Mouse (Mus musculus) fat pad, adult 2 months (tissue): ENCODE results near the gene Ccdc124.

ENCODE experiments used
- DNase-seq: peaks from one replicate; pipeline ENCODE4 v3.0.0-alpha.2; 2011; ENCODE audit warnings: low read depth, low spot score; ENCODE audit errors: extremely low read depth

Ccdc124 gene

DNA sequence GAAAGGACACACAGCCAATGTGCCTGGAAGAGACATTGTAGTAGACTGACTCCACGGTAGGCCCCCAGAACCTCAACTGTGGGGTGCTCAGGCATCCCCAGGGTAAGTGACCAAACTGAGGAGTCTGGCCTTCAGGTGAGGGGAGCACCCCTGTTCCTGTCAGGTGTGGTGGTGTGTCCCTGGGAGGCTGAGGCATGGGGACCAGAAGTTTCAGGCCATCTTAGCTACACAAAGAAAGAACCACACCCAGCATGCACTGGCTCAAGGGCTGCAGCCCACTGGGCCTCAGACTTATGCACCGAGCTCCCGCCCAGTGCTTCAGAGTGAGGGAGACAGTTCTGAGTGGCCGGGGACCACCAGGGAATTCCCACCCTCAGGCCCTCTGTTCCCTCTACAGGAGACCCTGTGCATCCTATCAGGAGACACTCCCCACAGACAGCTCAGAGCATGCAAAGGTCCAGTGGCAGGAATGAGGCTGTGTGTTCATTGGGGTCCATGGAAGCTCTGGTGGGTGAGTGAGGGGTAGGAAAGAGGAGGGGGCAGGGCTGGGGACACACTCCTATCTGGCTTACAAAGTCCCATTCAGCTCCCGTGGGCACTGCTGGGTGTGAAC, 2.4 kb downstream of the Ccdc124 start:
- no peak for DNase-seq

- DNase-seq: no peak
Measured at GRCm38 (mm10) chr8:70869601-70870041, 4.1 kb downstream of the Ccdc124 start.

- no peak for DNase-seq
Measured at GRCm38 (mm10) chr8:70869199-70869571, 4.5 kb downstream of the Ccdc124 start.

DNA sequence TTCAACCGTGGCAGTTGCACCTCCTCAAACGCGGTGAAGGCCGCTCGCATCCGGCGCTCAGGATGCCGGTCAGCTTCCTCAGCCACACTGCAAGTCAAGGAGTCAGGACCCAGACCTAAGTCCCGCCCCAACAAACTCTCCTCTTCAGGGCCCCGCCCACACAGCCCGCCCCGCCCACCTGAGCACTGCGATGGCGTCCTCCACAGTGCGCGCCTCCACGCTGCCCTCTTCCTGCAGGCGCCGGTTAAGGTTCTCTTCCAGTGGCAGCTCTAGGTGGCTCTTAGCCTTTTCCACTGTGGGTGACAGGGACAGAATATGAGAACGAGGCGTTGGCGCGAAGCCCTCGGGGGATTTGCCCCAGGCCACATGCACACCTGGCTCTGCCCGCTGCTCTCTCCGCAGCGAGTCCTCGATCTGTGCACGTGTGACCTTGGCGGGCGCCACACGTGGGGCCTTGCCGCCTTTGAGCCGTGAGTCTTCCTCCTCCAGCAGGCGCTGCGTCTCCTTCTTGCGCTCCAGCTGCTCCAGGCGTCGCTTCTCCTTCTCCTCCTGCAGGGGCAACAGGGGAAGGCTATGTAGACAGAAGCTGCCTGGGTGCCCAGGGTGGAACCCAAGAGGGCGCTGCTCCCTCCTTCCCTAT, 5.1 kb downstream of the Ccdc124 start:
- no peak for DNase-seq

DNA sequence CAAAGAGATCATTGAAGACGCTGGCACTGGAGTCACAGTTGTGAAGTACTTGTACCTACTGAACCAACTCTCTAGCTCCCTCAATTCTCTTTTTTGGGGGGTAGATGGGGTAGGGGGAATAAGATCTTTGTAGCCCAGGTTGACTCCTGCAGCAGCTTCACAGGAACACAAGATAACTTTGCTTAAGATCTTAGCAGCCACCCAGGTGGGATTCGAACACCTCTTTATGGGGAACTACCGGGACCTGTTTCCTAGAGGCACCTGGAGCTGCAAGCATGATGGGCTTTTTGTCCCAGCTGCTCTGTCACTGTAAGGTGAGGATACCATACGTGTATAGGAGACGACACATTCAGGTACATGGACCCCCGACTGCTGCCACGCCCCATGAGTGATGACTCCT, 7.2 kb downstream of the Ccdc124 start:
- no peak for DNase-seq

DNA sequence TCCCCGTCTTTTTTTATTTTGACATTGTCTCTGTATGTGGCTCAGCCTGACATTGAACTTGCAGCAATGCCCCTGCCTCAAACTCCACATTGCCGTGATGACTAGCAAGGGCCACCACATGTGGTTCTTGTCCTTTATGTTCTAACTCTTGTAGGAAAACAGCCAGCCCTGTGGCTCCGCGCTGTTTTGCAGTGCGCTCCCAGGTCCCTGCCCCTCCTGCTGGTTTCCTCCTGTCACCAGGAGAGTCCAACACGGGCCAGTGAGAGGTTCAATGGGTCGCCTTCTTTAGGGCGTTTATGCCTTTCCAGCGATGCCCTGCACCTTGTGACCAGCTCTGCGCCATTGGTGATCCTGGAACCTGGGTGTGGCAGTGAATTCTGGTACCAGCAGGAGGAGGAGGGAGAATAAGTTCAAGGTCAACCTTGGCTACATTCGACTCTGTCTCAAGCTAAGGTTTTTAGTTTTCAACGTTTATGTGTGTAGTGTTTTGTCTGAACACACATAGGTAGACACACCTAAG, 7.7 kb downstream of the Ccdc124 start:
- no peak for DNase-seq

- no peak for DNase-seq
Measured at GRCm38 (mm10) chr8:70865350-70866000, 8.3 kb downstream of the Ccdc124 start.

GRCm38 (mm10) chr8:70864712-70865221, 9.0 kb downstream of the Ccdc124 start:
- DNase-seq: no peak

DNA sequence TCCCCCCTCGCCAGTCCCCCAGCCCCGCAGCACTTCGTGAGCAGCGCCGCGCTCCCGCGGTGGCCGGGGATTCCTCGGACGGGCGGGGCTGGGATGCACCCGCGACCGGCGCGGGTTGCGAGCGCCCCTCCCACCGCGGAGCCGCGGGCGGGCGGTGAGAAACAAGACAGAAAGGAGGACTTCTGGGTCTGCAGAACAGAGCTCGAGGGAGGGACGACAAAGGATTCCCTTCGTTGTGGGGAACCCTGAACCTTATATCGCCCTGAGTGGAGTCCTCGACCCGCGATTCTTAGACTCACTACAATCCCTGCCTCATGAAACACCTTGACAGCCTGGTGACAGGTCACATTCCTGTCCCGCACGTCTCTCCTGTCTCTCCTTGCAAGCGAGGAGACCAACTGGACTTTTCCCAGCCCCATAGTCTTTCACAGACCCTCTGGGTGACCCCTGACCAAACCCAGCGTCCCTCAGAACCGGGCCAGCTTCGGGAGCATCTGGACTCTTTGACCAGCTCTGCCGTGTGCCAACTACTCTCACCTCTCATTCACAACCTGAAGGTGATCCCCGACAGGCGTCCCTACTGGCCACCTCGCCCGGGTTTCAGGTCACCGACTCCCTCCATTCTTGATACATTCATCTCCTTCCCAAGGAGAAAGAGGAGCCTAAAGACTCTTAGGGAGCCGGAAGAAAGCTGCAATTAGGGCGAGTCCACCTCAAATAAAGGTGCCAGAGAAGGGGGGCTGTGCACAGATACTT, 9.6 kb downstream of the Ccdc124 start:
- DNase-seq: no peak

DNA sequence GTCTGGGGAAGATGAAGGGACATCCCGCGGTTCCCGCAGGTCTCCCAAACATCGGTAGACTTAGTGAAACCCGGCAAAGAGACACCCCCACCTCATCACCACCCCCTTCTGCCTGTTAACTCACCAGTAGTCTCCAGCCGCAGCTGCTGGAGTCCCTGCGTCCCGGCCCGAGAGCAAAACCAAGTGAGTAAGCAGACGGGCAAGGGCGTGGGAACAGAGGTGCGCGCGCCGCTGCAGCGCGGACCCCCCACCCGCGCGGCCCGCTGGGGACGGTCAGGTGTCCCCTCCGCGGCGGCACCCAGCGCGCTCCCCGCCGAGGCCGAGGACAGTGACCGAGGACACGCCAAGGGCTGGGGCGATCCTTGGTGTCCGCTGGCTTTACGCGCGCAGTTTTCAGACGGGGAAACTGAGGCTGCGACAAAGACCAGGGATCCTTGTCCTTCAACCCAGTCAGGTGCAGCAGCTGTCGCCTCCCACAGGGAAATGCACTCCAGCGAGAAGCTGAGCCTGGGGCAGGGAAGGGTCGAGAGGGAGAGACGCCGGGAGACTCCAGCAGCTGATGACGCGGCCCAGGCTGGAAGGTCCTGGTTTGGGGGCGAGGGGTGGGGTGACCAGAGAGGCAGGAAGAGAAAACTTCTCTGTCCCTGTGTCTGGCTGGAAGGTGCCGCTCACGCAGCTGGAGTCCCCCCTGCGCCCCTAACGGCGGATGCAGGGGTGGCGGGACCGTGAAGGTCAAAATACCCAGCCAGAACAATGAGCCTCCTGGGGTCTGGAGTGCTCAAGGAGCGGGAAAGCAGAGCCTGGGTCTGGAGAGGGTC, 10.7 kb downstream of the Ccdc124 start, which contains the start of gene Kcnn1:
Gene Kcnn1 (minus strand): TSS at position 435 of the 818 bp plus-strand sequence.
- DNase-seq: no peak

- DNase-seq: no peak
Measured at GRCm38 (mm10) chr8:70857516-70857915, 16.2 kb downstream of the Ccdc124 start.

- no peak for DNase-seq
Measured at GRCm38 (mm10) chr8:70856541-70857197, 17.1 kb downstream of the Ccdc124 start.

DNA sequence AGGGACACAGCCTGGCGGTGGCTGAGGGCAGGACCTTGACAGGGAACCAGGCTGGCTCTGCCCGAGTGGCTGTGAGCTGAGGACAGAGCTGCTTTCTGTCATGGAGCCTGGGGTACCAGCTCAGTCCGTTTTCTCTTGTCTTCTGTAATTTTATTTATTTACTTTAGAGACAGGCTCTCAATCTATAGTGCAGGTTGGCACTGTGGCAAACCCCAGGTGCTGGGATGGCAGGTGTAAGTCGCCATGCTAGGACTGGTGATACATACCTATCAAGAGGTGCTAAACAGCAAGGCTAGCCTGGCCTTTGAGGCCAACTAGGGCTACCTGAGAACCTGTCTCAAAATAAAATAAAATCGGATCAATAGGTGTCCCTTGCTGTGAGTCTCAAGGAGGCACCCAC, 17.7 kb downstream of the Ccdc124 start:
- no peak for DNase-seq

GRCm38 (mm10) chr8:70853863-70854262, 19.9 kb downstream of the Ccdc124 start:
- no peak for DNase-seq

DNA sequence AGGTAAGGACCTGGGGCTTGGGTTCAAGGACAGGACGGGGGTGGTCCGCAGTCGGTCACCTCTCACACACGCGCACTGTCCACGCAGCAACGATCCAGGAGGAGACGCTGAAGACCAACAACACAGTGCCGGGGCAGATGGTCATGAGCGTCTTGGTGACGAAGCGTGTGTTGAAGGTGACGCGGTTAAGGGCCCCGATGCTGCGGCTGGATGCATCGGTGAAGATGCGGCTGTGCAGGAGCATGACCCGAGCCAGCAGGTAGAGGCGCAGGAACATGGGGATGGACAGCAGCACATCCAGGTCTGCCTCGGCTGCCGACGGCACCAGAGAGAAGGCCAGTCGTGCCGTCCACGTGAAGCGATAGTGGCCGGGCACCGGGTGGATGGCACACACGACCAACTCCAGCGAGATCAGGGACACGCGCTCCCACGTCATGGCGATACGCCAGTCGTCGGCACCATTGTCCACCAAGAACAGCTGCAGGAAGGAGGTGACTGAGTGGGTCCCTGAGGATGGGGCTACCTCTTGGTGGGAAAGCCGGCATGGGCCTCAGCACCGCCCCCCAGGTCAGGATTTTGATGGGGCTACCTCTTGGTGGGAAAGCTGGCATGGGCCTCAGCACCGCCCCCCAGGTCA, 21.0 kb downstream of the Ccdc124 start:
- DNase-seq: no peak

GRCm38 (mm10) chr8:70851837-70852236, 21.9 kb downstream of the Ccdc124 start:
- no peak for DNase-seq

GRCm38 (mm10) chr8:70850947-70851346, 22.8 kb downstream of the Ccdc124 start:
- DNase-seq: no peak

DNA sequence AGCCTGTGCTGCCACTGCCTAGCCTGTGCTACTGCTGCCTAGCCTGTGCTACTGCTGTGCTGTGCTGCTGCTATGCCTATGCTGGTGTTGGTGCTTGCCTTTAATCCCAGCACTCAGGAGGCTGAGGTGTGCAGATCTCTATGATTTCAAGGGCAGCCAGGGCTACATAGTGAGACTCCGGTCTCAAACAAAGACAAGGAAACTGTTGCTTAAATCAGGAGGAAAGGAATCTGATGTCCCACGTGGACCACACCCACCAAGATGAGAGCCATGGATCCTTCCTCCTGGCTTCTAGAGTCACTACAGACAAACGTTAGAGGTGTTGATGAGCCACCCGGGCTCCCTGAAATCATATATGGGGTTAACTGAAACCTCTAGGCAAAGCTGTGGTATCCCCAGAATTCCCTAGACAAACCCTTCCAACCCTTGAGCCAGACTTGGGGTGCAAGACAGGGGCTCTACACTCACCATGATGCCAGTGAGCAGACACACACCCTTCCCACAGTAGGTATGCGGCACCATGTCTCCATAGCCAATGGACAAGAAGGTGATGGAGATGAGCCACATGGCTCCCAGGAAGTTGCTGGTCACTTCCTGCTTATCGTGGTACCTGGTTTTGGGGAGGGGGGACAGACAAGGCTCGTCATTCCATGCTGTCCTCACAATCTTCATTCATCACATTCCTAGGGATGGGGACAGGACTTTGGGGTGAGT, 23.4 kb downstream of the Ccdc124 start:
- no peak for DNase-seq
